Mouse (Mus musculus) testis, adult 2 months (tissue): ENCODE measurements at regions not wholly inside any gene's neighbourhood (a gene's known extent, or its start where the extent isn't known, plus 50 kb on each side); places are given as distances from the start of the nearest gene placed in this dataset.

Experiments used
- CTCF ChIP-seq: fragments of 200-500 bp; IDR thresholded peaks from 2 replicates; pipeline ENCODE4 v1.5.1; 2012; ENCODE audit warnings: low read depth, mild to moderate bottlenecking, inconsistent platforms, low read length, moderate library complexity; ENCODE audit not compliant: control insufficient read depth, insufficient read depth, insufficient replicate concordance
- POLR2A ChIP-seq: fragments of 200-500 bp; IDR thresholded peaks from 2 replicates; pipeline ENCODE4 v1.6.1; 2012; ENCODE audit warnings: low read depth, mild to moderate bottlenecking, inconsistent platforms, low read length, moderate library complexity; ENCODE audit not compliant: control insufficient read depth

DNA sequence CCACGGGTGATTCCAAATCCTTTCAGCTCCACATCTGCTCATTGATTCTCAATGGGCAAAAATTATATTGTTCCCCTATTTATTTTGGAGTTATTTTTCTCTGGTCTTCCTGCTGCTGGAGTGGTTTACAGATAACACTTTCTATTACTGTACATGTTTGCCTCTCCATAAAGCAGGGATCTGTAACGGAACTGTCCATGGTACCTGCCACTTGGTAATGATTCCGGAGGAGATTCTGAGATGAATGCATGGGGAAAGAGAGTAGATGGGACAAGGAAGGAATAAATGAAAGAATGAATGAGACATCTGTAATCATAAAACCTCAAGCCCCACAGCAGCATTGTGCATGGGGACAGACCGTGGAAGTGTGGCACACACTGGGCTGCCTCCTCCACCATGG lies 1929.8 kb upstream of the Lrrc6 start:
- TF ChIP-seq CTCF = no peak
- no peak for TF ChIP-seq POLR2A
